Mouse (Mus musculus) lung, adult 2 months (tissue): ENCODE results near the gene Ak5.

Experiments
- CTCF ChIP-seq: fragments of 200-500 bp; IDR thresholded peaks from 2 replicates; pipeline ENCODE4 v1.5.1; 2011; ENCODE audit warnings: mild to moderate bottlenecking, low read length, control low read depth; ENCODE audit not compliant: insufficient read depth
- POLR2A ChIP-seq: fragments of 200-500 bp; IDR thresholded peaks from 2 replicates; pipeline ENCODE4 v1.6.1; 2011; ENCODE audit warnings: low read depth, mild to moderate bottlenecking, control low read depth, low read length, borderline replicate concordance; ENCODE audit errors: extremely low read depth

GRCm38 (mm10) chr3:152453163-152453562 is 215.0 kb downstream of the Ak5 start:
- no peak for TF ChIP-seq CTCF
- TF ChIP-seq POLR2A: no peak
